Mouse (Mus musculus): ENCODE measurements around the gene Pitpnm2.
A peak's percentile ranks its signal among the peaks of the same experiment; 100 is the strongest.

Gene Pitpnm2

GRCm38 (mm10) chr5:124173012-124173985, 76.3 kb downstream of the Pitpnm2 start:
- DNase-seq, result no peak

GRCm38 (mm10) chr5:124172246-124172645, 77.3 kb downstream of the Pitpnm2 start:
- no peak for DNase-seq

GRCm38 (mm10) chr5:124171781-124172180, 77.8 kb downstream of the Pitpnm2 start:
- DNase-seq, result no peak

- no peak for DNase-seq
These were observed 80.3 kb downstream of the Pitpnm2 start for GRCm38 (mm10) chr5:124169224-124169621.

- DNase-seq, result no peak
These were observed 80.9 kb downstream of the Pitpnm2 start for GRCm38 (mm10) chr5:124168428-124169223.

GRCm38 (mm10) chr5:124167621-124168020, 81.9 kb downstream of the Pitpnm2 start:
- no peak for DNase-seq

- DNase-seq, result no peak
These were observed 82.8 kb downstream of the Pitpnm2 start for GRCm38 (mm10) chr5:124166741-124167140.

GRCm38 (mm10) chr5:124165622-124166570, 83.7 kb downstream of the Pitpnm2 start:
- DNase-seq, result peak; percentile 78

- DNase-seq, result no peak
These were observed 86.1 kb downstream of the Pitpnm2 start for GRCm38 (mm10) chr5:124163445-124163844.

GRCm38 (mm10) chr5:124162577-124162976, 87.0 kb downstream of the Pitpnm2 start:
- peak; percentile 91 for DNase-seq

GRCm38 (mm10) chr5:124161831-124162230, 87.7 kb downstream of the Pitpnm2 start:
- peak; percentile 84 for DNase-seq

- DNase-seq, result peak; percentile 61
These were observed 90.1 kb downstream of the Pitpnm2 start for GRCm38 (mm10) chr5:124159453-124159852.

GRCm38 (mm10) chr5:124158305-124158704, 91.3 kb downstream of the Pitpnm2 start:
- DNase-seq, result no peak

GRCm38 (mm10) chr5:124155943-124156342, 93.6 kb downstream of the Pitpnm2 start:
- no peak for DNase-seq

- DNase-seq, result no peak
These were observed 96.8 kb downstream of the Pitpnm2 start for GRCm38 (mm10) chr5:124152734-124153133.

- DNase-seq, result no peak
These were observed 98.7 kb downstream of the Pitpnm2 start for GRCm38 (mm10) chr5:124150895-124151294.

GRCm38 (mm10) chr5:124149028-124149427, 100.5 kb downstream of the Pitpnm2 start:
- DNase-seq, result no peak

GRCm38 (mm10) chr5:124138066-124138465, 111.5 kb downstream of the Pitpnm2 start:
- no peak for DNase-seq

GRCm38 (mm10) chr5:124134261-124134660, 115.3 kb downstream of the Pitpnm2 start:
- DNase-seq, result no peak

GRCm38 (mm10) chr5:124125093-124125492, 124.5 kb downstream of the Pitpnm2 start:
- no peak for DNase-seq

- no peak for DNase-seq
These were observed 127.2 kb downstream of the Pitpnm2 start for GRCm38 (mm10) chr5:124122357-124122756.

- no peak for DNase-seq
These were observed 130.4 kb downstream of the Pitpnm2 start for GRCm38 (mm10) chr5:124119204-124119603.
